Mouse (Mus musculus) stomach, postnatal 0 days (tissue): ENCODE measurements around the gene Mast4.

ENCODE experiments used
- CTCF ChIP-seq: IDR thresholded peaks from 2 replicates; pipeline ENCODE4 v1.5.1; 2016; ENCODE audit warnings: antibody characterized with exemption, low read depth, mild to moderate bottlenecking, moderate library complexity
- EP300 ChIP-seq: optimal IDR thresholded peaks from 2 replicates; pipeline ENCODE3; 2016; ENCODE audit warnings: antibody characterized with exemption

DNA sequence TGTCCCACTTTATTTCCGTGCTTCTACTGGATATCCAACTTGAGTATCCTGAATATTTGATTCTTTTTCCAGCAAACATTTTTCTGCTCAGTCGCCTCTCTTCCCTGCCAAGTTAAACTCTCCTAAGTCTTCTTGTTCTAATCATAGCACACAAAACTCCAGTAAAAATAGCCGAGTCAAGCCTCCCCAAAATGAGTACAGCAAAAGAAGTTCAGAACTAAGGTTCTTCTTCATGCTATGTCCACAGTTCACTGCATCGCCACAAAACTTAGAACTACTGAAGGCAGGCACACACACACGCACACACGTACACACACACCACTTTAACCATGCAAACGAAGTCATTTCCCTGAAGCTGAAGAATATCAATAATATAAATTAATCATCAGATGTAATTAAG, 49.3 kb downstream of the Mast4 start:
- no peak for TF ChIP-seq CTCF
- no peak for TF ChIP-seq EP300
